Mouse (Mus musculus) gastrocnemius, adult 8-10 months (tissue): ENCODE measurements around the gene Gm20388. TPM values are rescaled to one million over a fixed set of nuclear protein-coding genes. Genes with fewer than 3 reads are reported as not detected.

Source experiments
- DNase-seq, 2 experiments: peaks; one replicate each; pipeline ENCODE4 v3.0.0; 2022; ENCODE audit warnings: low spot score in 2 of 2
- total RNA-seq, 4 experiments: library from RNA; stranded (reverse); gene quantifications; 2 replicates each; pipeline ENCODE4 v1.2.4; 2022

The Gm20388 gene
- total RNA-seq, 4 experiments from 2014 or later: 4.4 to 20.0 (median 7.9) TPM; not detected in 1

GRCm38 (mm10) chr8:122669370-122669769 lies 2758.7 kb downstream of the Gm20388 start:
- no peak for DNase-seq

- DNase-seq: no peak
These were observed 2759.4 kb downstream of the Gm20388 start for GRCm38 (mm10) chr8:122670001-122670400.

GRCm38 (mm10) chr8:122670718-122671117 lies 2760.1 kb downstream of the Gm20388 start:
- no peak for DNase-seq

GRCm38 (mm10) chr8:122671894-122672293 lies 2761.3 kb downstream of the Gm20388 start:
- no peak for DNase-seq

GRCm38 (mm10) chr8:122673989-122674388 lies 2763.3 kb downstream of the Gm20388 start:
- DNase-seq: no peak

- DNase-seq: no peak
These were observed 2764.4 kb downstream of the Gm20388 start for GRCm38 (mm10) chr8:122674999-122675398.

GRCm38 (mm10) chr8:122675596-122676420 lies 2765.2 kb downstream of the Gm20388 start:
- DNase-seq: no peak

GRCm38 (mm10) chr8:122676621-122677480 lies 2766.2 kb downstream of the Gm20388 start:
- DNase-seq: no peak

- DNase-seq: no peak
These were observed 2766.9 kb downstream of the Gm20388 start for GRCm38 (mm10) chr8:122677481-122678021.

- DNase-seq: peak; percentile 50 to 58
These were observed 2767.6 kb downstream of the Gm20388 start for GRCm38 (mm10) chr8:122678061-122678895.

- no peak for DNase-seq
These were observed 2768.2 kb downstream of the Gm20388 start for GRCm38 (mm10) chr8:122678896-122679210.

GRCm38 (mm10) chr8:122679325-122679920 lies 2768.8 kb downstream of the Gm20388 start:
- no peak for DNase-seq

- DNase-seq: no peak
These were observed 2769.5 kb downstream of the Gm20388 start for GRCm38 (mm10) chr8:122680171-122680570.

- DNase-seq: no peak
These were observed 2772.2 kb downstream of the Gm20388 start for GRCm38 (mm10) chr8:122682820-122683219.

GRCm38 (mm10) chr8:122685097-122685861 lies 2774.6 kb downstream of the Gm20388 start:
- no peak for DNase-seq

- no peak for DNase-seq
These were observed 2776.2 kb downstream of the Gm20388 start for GRCm38 (mm10) chr8:122686879-122687278.

- no peak for DNase-seq
These were observed 2778.7 kb downstream of the Gm20388 start for GRCm38 (mm10) chr8:122689315-122689714.

- no peak for DNase-seq
These were observed 2780.4 kb downstream of the Gm20388 start for GRCm38 (mm10) chr8:122691018-122691417.

GRCm38 (mm10) chr8:122692152-122692551 lies 2781.5 kb downstream of the Gm20388 start:
- DNase-seq: no peak

- DNase-seq: no peak
These were observed 2784.9 kb downstream of the Gm20388 start for GRCm38 (mm10) chr8:122695438-122696042.
